Mouse (Mus musculus): ENCODE measurements around the gene Cmtm8. TPM values are rescaled to one million over a fixed set of nuclear protein-coding genes. Genes with fewer than 3 reads are reported as not detected.

Cmtm8 gene
- total RNA-seq, 1 experiment from 2014 or later: 9.0 TPM

DNA sequence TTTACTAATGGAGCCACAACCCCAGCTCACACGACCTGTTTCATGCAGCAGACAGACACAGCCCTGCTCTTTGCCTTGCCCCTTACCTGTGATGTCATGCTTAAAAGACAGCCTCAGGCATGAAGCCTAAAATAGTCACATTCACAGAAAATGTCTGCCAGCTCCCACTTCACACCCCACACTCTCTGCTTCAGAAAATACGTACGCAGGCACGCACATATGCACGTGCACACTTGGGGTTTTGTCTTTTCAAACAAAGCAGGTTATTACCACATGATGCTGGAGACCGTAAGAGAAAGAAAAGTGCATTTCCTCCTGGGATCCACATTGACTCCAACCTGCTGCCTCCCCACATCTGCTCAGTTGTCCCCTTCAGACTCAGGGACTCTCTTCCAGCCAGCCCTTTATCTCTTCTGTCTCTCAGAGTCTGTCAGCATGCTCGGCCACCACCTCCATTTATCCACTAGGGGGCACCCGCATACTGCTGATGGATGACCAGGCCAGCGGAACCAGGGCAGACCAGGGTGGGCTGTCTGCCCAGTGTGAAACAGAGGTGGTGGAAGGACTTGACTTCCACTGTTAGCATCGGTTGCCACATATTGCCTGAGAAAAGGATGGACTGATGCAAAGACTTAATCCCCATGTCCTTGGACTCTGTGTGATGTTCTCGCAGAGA, 46.5 kb downstream of the Cmtm8 start:
- ATAC-seq (replicated peaks in 1 of 2; ENCODE audit: insufficient read depth in 1 of 2, low FRiP score in 2 of 2, low TSS enrichment in 1 of 2, low read depth in 1 of 2, poor library complexity in 2 of 2, severe bottlenecking in 2 of 2): peak; percentile 77

DNA sequence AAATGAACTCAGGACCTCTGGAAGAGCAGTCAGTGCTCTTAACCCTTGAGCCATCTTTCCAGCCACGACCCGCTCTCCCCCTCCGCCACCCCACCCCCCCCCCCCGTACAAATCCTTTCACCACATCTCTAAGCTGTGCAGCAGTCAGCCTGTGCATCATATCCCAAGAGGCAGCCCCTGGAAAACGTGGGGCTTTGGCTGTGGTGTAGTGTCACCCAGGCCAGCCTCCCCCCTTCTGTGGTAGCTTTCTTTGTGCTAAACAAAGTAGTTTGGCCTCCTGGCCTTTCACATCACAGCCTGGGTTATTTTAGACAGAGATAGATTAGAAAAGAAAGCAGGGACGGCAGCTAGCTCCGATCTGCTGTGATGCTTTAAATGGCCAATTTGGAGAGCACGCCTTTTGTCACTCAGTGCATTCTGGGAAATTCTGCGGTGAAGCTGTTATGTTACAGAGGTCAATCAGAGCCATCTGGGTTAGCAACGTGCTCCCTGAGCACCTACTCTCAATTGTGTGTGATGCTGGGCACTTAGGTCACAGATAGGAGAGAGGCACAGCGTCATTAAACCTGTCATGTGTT, 47.4 kb downstream of the Cmtm8 start:
- ATAC-seq (replicated peaks in 1 of 2; ENCODE audit: insufficient read depth in 1 of 2, low FRiP score in 2 of 2, low TSS enrichment in 1 of 2, low read depth in 1 of 2, poor library complexity in 2 of 2, severe bottlenecking in 2 of 2): no peak

DNA sequence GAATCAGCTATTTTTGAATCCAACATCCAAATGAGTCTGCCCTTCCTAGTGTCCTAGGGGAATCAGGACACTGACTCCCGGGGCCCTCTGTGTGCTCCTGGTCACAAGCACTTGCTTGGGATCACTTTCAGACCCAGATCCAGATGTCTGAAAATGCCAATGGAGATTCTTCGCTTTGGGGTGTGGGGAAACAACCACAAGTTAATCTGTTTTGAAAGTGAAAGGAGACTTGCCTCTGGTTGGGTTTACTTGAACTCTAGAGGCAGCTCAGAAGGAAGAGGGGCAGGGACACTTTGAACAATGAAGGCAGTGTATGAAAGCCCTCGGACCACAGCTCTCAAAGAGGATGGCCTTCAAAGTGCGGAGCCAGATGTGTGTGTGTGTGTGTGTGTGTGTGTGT, 49.5 kb downstream of the Cmtm8 start:
- no peak; a peak in 1 of 4 replicates for ATAC-seq (replicated peaks in 1 of 2; ENCODE audit: insufficient read depth in 1 of 2, low FRiP score in 2 of 2, low TSS enrichment in 1 of 2, low read depth in 1 of 2, poor library complexity in 2 of 2, severe bottlenecking in 2 of 2)

DNA sequence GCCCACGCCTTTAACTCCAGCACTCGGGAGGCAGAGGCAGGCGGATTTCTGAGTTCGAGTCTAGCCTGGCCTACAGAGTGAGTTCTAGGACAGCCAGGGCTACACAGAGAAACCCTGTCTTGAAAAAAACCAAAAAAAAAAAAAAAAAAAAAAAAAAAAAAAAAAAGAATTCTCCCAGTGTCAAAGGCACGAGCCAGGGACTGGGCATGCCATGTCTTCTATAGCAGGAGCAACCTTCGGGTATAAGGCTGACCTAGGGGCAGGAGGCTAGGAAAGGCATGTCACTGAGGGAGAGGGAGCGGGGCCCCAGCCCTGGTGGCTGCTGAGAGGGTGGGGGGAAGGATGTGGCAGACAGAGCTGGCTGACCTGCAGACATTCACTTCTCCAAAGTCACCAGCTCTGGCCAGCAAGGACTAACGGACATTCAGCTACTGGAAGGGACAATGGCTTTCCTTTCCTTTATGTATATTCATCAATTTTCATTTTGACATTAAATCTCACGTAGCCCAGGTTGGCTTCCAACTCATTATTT, 50.1 kb downstream of the Cmtm8 start:
- peak; percentile 12 to 27; a peak in 3 of 4 replicates for ATAC-seq (replicated peaks in 1 of 2; ENCODE audit: insufficient read depth in 1 of 2, low FRiP score in 2 of 2, low TSS enrichment in 1 of 2, low read depth in 1 of 2, poor library complexity in 2 of 2, severe bottlenecking in 2 of 2)

DNA sequence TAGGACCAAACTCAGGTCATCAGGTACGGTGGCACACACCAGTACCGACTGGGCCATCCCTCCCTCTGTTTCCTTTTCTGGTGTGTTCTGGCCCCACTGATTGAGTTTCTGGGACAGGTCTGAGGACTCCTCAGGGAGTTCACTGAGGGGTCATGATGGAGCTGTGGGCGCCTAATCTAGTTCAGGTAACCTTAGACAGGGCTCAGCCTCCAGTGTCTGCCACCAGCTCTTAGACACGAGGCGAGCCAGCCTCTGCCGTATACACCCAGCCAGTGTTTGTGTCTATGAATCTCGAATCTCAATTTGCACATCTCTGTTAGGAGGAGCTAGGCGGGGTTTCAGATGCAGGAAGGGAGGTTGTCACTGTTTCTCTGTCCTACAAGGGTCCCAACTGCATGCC, 54.0 kb downstream of the Cmtm8 start:
- no peak; a peak in 1 of 4 replicates for ATAC-seq (replicated peaks in 1 of 2; ENCODE audit: insufficient read depth in 1 of 2, low FRiP score in 2 of 2, low TSS enrichment in 1 of 2, low read depth in 1 of 2, poor library complexity in 2 of 2, severe bottlenecking in 2 of 2)

DNA sequence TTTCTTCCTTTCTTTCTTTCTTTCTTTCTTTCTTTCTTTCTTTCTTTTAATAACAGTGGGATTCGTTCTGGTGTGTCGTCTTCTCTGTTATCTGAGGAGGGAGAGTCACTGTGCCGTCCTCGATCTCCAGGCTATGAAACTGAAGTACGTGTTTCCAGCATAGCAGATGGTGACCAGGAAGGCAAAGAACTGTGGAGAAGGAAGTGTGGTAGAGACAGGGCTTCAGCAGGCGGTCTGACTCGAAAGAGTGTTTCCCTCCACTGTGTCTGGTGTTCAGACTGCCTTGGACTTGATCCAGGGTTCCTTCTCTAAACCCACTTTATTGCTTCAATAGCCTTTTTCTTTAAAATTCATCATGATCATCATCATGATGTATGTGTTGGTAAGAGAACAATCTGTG, 54.4 kb downstream of the Cmtm8 start:
- ATAC-seq (replicated peaks in 1 of 2; ENCODE audit: insufficient read depth in 1 of 2, low FRiP score in 2 of 2, low TSS enrichment in 1 of 2, low read depth in 1 of 2, poor library complexity in 2 of 2, severe bottlenecking in 2 of 2): peak; percentile 42 to 58; a peak in 2 of 4 replicates

DNA sequence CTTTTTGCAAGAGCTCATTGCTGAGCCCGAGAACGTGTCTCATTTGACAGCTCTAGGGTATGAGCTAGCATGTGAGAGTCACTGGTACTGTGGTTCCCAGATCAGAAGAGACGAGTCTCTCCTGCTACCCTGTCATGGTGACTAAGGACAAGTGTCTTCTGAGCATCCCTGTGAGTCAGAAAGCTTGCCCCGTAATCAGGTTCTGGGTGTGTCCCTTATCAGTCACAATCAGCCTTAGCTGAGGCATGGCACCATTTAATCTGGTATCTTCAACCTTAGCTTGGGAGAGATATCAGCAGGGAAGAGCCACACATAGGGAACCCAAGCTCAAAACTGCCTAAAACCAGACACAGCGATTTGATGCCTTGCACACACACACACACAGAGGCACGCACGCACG, 55.3 kb downstream of the Cmtm8 start:
- ATAC-seq (replicated peaks in 1 of 2; ENCODE audit: insufficient read depth in 1 of 2, low FRiP score in 2 of 2, low TSS enrichment in 1 of 2, low read depth in 1 of 2, poor library complexity in 2 of 2, severe bottlenecking in 2 of 2): no peak

DNA sequence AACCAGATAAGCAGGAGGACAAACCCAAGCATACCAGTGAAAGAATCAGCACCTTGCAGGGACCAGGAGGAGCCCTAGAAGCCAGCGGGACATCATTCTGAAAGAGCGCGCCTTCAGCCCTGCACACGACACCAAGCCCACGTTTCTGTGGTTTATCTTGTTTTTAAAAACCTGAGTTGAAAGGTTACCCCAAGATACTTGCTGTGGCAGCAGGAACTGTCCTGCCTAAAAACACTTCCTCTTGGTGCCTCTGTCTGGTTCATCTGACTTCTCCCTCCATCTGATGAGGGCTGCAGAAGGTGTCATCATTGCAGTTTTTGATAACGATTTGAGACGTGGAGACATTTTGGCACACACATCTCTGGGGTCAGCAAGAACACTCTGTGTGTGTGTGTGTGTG, 56.2 kb downstream of the Cmtm8 start:
- ATAC-seq (replicated peaks in 1 of 2; ENCODE audit: insufficient read depth in 1 of 2, low FRiP score in 2 of 2, low TSS enrichment in 1 of 2, low read depth in 1 of 2, poor library complexity in 2 of 2, severe bottlenecking in 2 of 2): peak; percentile 57 to 68

DNA sequence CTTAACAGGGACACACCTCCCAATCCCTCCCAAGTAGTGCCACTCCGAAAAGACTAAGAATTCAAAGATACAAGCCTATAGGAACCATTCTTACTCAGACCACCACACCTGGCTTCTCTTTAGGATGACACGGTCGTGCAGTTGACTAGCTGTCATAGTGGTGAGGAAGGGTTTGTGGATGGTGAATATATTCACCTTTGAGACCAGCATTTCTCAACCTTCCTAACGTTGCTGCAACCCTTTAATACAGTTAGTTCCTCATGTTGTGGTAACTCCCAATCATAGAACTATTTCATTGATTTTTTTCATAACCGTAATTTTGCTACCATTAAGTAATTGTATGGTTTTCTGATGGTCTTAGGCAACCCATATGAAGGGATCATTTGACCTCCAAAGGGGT, 56.8 kb downstream of the Cmtm8 start:
- peak in 1 of 2 experiments; percentile 26; a peak in 1 of 4 replicates for ATAC-seq (replicated peaks in 1 of 2; ENCODE audit: insufficient read depth in 1 of 2, low FRiP score in 2 of 2, low TSS enrichment in 1 of 2, low read depth in 1 of 2, poor library complexity in 2 of 2, severe bottlenecking in 2 of 2)

DNA sequence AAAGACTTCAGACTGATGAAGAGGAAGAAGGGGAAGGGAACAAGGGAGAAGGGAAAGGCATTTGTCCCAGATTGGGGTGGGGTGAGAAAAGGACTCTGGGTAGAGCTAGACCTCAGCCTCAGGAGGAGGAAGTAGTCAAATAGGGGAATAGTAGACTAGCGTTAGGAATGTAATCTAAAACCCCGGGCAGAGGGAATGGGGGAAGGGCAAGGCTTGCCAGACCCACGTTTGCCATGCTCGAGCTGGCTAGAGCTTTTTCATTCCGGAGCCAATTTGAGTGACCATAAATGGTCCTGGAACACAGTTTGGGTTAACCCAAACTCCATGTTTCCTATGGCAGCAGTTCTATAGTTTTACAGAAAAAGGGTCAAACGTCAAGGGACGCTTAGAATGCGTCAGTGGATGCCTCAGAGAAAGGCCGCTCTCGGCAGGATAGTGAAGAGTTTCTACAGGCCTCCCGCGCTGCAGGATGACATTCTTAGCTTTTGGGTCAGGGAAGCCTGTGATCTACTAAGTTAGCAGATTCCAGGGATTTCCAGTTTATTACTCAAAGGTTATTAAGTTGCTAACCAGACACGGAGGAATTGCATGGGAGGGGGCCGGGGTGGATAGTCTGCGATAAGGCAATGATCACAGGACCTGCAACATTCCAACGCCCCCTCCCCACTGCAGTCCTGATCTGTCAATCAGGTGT, 58.4 kb downstream of the Cmtm8 start:
- ATAC-seq (replicated peaks in 1 of 2; ENCODE audit: insufficient read depth in 1 of 2, low FRiP score in 2 of 2, low TSS enrichment in 1 of 2, low read depth in 1 of 2, poor library complexity in 2 of 2, severe bottlenecking in 2 of 2): no peak

DNA sequence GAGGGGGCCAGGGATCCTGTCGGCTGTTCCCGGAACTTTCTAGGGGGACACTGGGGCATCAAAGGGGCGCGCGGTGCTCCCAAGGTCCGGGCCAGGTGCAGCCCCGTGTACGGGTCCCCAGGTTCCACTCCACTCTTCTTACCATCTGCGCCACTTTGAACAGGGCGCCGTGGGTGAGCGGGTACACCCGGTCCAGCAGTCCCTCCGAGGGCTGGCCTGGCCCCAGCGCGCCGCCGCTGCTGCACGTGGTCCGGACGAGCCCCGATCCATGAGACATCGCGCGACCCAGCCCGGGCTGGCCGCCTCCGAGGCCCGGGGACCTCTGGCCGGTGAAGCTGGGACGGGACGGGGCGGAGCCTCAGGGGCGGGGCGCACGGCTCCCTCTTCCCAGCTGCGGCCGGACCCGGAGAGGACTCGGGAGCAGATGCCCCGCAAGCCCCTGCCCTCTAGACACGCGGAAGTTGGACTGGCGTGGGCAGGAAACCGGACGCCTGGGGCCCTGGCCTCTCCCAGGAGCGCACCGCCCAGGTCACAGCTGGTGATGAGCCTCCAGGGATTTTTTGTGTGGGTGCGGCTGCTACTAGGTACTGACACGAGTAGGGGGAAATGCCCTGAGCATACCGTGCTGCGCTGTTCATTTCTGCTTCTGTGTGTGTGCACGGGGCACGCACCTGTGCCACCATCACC, 62.3 kb downstream of the Cmtm8 start, which contains the start of gene Cmtm7:
Gene Cmtm7 (minus strand): TSS at position 331 of the 687 bp plus-strand sequence.
- ATAC-seq (replicated peaks in 1 of 2; ENCODE audit: insufficient read depth in 1 of 2, low FRiP score in 2 of 2, low TSS enrichment in 1 of 2, low read depth in 1 of 2, poor library complexity in 2 of 2, severe bottlenecking in 2 of 2): peak; percentile 36 to 56

DNA sequence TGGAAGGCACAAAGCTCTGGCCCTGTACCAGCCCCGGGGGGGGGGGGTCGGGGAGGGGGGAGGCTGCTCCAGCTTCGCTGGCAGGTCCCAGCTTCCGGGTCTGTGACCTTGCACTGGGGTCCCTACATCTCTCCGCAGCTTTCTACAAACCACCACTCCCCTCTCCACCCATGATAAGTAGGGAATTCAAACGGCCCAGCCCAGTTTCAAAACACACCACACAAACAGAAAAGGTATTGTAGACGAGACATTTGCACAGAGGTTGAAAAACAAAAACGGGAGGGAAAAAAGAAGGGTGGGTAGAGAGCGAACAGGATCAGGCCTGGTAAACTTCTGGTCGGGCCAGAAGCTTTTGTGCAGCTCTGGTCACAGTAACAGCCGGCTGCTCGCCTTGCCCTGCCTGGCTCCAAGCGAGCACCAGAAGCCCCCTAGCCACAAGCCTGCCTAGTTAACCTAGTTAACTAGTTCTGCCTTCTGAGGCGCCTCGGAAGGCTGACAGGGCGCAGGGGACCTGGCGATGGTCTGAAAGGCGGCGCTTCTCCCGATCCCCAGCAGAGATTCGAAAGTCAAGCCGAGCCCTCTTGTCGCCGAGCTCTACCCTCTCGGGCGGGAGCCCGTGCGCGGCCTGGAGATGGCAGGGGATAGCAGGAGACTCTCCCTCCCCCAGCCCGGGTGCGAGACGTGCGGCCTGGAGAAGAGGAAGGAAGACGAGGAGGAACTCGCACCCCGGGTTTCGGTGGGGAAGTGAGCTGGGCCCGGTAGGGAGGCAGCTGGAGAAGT, 63.0 kb downstream of the Cmtm8 start:
- peak in 1 of 2 experiments; percentile 25; a peak in 1 of 4 replicates for ATAC-seq (replicated peaks in 1 of 2; ENCODE audit: insufficient read depth in 1 of 2, low FRiP score in 2 of 2, low TSS enrichment in 1 of 2, low read depth in 1 of 2, poor library complexity in 2 of 2, severe bottlenecking in 2 of 2)

DNA sequence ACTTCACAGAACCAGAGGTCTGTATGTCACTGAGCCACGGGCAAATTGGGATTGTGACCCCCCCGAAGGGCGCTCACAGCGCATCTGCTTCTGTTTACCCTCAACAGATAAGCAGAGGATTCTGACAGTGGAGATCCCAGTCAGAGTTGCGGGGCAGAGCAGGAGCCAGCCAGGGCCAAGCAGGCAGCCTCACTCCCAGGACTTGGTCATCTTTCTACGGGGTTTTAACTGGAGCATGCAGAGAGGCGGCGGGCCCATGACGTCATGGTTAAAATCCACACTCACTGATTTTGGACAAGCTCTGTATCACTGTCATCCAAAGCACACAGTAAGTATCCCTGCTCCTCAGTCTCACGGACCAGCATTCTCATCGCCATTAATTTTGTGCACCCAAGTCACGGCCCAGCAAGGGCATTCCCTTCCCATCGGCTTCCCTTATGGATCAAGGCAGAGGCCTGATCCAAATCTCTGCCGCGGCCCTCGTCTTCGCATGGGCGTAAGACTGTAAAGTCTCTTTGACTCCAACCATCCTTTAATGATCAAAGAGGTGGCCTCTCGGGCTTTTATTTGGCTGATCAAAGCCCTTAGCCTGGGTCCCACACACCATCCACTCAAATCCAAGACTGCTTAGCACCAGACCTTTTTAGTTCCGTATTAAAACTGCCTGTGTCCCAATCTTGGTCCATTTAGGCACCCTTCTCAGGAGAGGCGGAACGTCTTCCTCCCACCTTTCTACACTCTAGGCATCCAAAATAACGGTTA, 63.8 kb downstream of the Cmtm8 start:
- no peak for ATAC-seq (replicated peaks in 1 of 2; ENCODE audit: insufficient read depth in 1 of 2, low FRiP score in 2 of 2, low TSS enrichment in 1 of 2, low read depth in 1 of 2, poor library complexity in 2 of 2, severe bottlenecking in 2 of 2)

DNA sequence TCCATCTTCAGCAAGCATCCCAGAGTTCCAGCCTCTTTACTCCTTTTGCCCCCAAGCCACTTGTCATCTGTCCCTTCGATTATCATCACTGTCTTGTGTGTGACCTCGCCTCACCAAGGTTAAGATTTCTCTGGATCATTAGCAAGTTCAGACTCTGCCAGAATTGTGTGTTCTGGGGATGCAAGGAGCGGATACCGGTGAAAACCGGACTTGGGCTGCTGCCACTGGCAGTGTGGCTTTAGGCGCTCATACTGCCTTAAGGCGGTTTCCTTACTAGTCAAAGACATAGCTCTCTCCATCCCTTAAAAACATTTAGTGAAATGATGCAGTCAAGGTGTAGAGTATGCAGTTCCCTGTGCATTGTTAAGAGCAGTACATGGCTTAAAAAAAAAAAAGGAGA, 65.1 kb downstream of the Cmtm8 start:
- ATAC-seq (replicated peaks in 1 of 2; ENCODE audit: insufficient read depth in 1 of 2, low FRiP score in 2 of 2, low TSS enrichment in 1 of 2, low read depth in 1 of 2, poor library complexity in 2 of 2, severe bottlenecking in 2 of 2): no peak

DNA sequence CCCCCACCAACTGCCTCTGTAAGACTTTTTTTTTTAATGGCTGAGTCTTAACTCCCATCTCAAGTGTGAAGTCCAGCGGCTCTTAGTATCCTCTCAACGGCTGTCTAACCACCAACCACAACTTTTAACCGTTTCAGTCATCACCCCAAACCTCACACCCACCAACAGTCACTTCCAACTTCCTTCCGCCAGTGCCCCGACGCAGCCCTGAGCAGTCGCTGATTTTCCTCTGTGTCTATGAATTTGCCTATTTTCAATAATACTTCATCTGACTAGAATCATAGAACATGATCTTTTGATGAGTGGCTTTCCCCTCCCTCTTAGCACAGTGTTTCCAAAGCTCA, 65.9 kb downstream of the Cmtm8 start:
- ATAC-seq (replicated peaks in 1 of 2; ENCODE audit: insufficient read depth in 1 of 2, low FRiP score in 2 of 2, low TSS enrichment in 1 of 2, low read depth in 1 of 2, poor library complexity in 2 of 2, severe bottlenecking in 2 of 2): peak; percentile 31 to 39

DNA sequence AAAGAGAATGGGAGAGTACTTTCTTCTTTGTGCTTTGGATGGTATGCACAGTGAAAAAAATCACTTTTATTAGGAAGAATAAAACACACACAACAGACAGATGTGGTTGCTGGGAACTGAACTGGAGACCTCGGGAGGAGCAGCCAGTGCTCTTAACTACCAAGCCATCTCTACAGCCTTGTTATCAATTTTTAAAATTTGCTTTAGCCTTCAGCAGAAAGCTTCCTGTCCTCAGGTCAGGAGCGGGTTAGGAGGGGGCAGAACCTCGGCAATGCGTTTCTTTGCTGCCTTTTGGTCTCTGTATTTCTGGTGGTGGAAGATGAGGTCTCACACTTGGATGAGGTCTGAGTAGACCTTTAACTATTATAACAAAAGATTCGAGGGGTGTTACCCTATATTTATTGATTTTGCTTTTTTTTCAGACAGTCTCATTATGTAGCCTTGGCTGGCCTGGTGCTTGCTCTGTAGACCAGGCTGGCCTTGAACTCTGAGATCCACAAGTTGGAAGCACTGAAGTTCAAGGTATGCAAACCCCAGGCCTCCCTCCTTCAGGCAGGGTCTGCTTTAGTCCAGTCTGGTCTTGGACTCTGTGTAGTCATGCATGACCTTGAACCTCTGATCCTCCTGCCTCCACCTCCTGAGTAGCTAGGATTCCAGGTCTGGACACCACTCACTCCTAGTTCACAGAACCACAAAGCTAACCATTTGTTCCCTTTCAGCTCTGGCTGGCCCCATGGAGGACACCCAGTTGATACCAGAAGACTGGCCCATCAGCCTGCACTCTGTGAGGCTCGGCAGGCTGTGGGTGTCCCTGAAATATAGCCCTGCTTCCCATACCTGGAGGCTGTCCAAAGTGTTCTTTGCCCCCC, 66.5 kb downstream of the Cmtm8 start:
- ATAC-seq (replicated peaks in 1 of 2; ENCODE audit: insufficient read depth in 1 of 2, low FRiP score in 2 of 2, low TSS enrichment in 1 of 2, low read depth in 1 of 2, poor library complexity in 2 of 2, severe bottlenecking in 2 of 2): no peak; a peak in 2 of 4 replicates

All from hematopoietic stem cell, adult 5-6 weeks (primary cell).